Mouse (Mus musculus): Measurements from ENCODE around the gene Pank3.

- no peak for TF ChIP-seq CTCF (IDR thresholded peaks at IDR 0.05; ENCODE audit: low read depth, low read length)
- TF ChIP-seq TAL1 (conservative IDR thresholded peaks at IDR 0.05; ENCODE audit: low read depth, low read length), result no peak
- no peak for TF ChIP-seq GATA2 (IDR thresholded peaks at IDR 0.05; ENCODE audit: borderline replicate concordance, low read depth, low read length)
These were observed 24.7 kb upstream of the Pank3 start for GRCm38 (mm10) chr11:35744571-35744970.
